Mouse (Mus musculus): ENCODE results near the gene Sds.
"Not testable (repeated sequence)": the region's sequence is repeated elsewhere in the genome, so short reads cannot be mapped to it uniquely, and the experiment has no call there.

- TF ChIP-seq CTCF (IDR thresholded peaks at IDR 0.05; ENCODE audit: control insufficient read depth, insufficient read depth, low read length); POLR2A (IDR thresholded peaks at IDR 0.05; ENCODE audit: borderline replicate concordance, control insufficient read depth, low read depth, low read length): not testable (repeated sequence)
Observed at GRCm38 (mm10) chr5:120500609-120501008, 24.3 kb downstream of the Sds start.
